Mouse (Mus musculus): ENCODE results near the gene Clic4.
"Not testable (repeated sequence)": the region's sequence is repeated elsewhere in the genome, so short reads cannot be mapped to it uniquely, and the experiment has no call there.

The Clic4 gene

DNA sequence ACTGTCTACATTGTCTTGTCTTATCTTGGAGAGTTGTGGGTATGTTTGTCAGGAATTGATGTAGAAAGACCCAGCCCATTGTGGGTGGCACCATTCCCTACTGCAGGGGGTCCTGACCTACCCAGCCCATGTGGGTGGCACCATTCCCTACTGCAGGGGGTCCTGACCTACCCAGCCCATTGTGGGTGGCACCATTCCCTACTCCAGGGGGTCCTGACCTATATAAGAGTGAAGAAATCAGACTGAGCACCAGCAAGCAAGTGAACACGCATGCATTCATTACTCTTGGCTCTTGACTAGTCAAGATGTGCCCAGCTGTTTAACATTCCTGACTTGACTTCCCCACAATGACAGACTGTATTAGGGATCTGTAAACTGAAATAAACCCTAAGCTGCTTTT lies 82.2 kb downstream of the Clic4 start:
- DNase-seq (ENCODE audit: low spot score in 2 of 2): no peak

- no peak for DNase-seq (ENCODE audit: low spot score in 2 of 2)
Measured at GRCm38 (mm10) chr4:135189452-135190008, 83.1 kb downstream of the Clic4 start.

DNA sequence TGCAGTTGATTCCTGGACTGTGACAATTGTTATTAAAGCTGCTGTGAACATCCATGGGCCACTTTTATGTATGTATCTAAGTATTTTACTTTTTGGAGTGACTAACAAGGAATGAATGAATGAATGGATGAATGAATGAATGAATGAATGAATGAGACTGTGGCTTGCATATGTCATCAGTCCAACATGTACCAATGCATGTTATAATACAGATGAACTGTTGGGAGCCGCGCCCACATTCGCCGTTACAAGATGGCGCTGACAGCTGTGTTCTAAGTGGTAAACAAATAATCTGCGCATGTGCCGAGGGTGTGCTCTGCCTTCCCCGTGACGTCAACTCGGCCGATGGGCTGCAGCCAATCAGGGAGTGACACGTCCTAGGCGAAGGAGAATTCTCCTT lies 88.3 kb downstream of the Clic4 start:
- not testable (repeated sequence) for DNase-seq (ENCODE audit: low spot score in 2 of 2)

DNA sequence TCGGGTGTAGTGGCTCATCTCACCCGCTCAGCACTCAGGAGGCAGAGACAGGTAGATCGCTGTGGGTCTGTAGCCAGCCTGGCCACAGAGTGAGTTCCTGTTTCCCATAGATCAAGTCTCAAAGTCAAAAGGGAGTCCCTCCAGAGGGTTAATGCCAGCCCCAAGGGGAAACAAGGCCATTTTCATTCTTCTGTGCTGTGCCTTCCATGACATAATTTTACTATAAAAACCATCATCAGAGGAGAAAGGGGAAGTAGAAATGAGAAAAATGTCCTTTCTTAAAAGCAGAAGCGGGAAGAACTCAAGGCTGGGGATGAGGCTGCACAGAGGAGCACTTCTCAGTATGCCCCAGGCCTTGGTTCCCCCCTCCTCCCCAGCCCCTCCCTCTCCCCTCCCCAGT lies 90.8 kb downstream of the Clic4 start:
- no peak for DNase-seq (ENCODE audit: low spot score in 2 of 2)

DNA sequence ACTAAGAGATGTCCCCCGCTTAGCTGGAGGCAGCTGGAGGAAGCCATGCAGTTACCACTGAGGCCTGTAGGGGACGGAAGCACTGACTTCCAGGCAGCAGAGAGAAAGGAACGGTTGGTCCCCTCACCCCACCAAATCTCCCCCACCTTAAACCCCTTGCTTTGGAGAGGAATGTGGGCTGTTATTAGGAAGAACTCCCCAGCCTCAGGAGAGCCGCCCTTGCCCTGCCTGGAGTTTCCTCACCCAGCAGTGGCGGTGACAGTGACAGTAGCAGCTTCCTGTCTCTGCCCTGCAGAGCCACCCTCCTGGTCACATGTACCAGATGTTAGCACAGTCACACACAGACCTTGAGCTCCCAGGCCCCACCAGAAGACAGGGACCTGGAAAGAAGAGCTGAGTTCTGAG lies 93.5 kb downstream of the Clic4 start:
- no peak for DNase-seq (ENCODE audit: low spot score in 2 of 2)

GRCm38 (mm10) chr4:135177568-135177967 lies 95.0 kb downstream of the Clic4 start:
- DNase-seq (ENCODE audit: low spot score in 2 of 2): no peak

DNA sequence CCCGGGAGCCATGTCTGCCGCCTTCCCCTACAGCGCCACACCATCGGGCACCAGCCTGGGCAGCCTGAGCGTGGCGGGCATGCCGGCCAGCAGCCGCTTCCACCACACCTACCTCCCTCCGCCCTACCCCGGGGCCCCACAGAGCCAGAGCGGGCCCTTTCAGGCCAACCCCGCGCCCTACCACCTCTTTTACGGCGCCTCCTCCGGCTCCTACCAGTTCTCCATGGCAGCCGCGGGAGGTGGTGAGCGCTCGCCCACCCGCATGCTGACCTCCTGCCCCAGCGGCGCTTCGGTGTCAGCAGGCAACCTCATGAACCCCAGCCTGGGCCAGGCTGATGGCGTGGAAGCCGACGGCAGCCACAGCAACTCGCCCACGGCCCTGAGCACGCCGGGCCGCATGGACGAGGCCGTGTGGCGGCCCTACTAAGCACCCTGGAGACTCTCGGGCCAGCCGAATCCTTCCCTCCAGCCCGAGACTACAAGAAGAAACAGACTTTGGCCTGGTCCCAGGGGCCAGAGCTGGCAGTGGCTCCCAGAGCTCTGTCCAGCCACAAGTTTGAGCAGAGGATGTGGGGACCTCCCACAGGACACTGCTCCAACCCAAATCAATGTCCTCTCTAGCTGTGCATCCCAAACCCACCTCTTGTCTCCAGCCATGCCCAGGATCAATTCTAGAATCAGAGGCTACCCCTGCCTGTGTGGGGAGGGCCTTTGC lies 97.1 kb downstream of the Clic4 start:
- no peak for DNase-seq (ENCODE audit: low spot score in 2 of 2)

DNA sequence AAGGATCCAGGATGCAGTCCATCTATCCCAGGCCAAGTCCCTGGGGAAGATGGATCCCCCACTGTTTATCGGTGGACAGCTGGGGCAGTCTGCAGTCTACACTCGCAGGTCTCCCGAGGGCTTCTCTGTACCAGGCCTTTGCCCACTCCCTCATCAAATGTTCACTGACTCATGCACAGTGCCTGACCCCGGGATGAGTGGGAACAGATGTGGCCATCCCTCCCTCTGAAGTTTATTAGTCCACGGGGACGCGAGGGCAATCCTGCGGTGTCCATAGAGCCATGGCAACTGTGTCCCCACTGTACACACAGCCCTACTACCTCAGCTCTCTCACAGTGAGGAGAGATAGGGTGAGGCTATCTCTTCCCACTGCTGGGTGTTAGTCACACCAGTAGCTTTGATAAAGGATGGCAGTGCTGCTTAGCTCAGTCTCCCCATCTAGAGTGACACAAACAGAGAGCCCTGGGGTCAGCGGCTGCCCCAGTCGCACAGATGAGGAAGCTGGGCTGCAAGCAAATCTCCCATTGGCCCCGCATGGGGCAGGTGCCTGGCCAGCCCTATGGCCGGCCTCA lies 101.2 kb downstream of the Clic4 start:
- no peak for DNase-seq (ENCODE audit: low spot score in 2 of 2)

GRCm38 (mm10) chr4:135169501-135169900 lies 103.1 kb downstream of the Clic4 start:
- DNase-seq (ENCODE audit: low spot score in 2 of 2): no peak

- DNase-seq (ENCODE audit: low spot score in 2 of 2): no peak
Measured at GRCm38 (mm10) chr4:135169096-135169495, 103.5 kb downstream of the Clic4 start.

DNA sequence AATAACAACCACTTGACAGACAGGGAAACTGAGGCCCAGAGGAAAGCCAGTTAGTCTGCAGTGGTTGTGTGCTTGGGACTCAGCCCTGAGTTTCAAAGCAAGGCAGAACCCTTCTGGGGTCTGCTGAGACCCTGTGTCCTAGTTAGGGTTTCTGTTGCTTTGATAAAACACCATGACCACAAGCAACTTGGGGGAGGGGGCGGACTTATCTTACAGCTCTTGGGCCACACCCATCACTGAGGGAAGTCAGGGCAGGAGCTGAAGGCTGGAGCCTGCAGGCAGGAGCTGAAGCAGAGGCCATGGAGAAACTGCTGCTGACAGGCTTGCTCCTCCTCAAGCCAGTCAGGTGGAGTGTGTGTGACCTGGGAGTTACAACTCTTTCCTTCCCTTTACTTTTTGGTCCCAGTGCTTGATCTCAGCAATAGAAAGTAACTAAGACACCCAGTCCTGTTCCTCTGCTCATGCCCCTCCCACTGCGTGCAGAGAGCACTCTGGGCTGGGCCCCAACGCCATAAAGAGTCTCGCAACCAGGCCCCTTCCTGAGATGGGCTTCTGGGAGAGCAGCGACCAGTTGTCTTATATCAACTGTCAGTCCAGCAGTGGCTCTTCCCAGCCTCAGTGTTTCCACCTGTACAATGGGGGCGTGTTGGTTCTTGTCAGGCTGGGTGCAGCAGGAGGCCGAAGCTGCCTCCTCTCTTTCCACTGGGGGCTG lies 104.6 kb downstream of the Clic4 start:
- no peak for DNase-seq (ENCODE audit: low spot score in 2 of 2)

DNA sequence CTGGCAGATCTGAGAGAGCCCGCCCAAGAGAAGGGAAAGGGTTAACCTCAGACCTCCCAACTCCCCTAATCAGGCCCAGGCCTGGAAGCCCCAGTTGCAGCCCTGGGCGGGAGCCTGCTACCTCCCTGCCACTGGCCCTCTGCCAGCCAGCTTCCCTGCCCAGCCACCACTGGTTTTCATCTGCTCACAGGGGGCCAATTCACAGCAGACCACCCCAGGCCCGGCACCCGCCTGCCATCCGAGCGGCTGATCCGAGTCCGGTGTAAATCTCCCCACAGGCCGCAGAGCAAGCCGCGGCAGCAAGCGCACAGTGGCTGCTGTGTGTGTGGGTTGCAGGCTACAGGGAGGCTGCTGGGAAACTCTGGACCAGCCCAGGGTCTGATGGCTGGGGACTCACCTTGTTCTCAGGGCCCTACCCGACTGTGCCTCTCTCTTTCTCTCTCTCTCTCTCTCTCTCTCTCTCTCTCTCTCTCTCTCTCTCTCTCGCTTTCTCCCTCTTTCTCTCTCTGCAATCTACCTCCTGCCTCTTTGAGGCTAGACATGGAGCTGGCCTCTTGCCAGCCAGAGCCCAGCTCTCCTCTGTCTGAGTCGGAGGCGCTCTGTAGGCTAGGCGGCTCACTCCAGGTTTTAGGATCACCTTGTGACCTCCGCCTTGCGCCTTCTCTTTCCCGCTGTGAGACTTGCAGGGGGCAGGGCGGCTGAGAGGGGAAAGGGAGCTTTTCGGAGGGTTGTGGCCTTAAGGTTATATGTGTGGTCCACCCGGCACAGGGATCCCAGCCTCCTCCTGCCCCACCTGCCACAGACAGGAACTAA lies 106.0 kb downstream of the Clic4 start:
- DNase-seq (ENCODE audit: low spot score in 2 of 2): no peak

DNA sequence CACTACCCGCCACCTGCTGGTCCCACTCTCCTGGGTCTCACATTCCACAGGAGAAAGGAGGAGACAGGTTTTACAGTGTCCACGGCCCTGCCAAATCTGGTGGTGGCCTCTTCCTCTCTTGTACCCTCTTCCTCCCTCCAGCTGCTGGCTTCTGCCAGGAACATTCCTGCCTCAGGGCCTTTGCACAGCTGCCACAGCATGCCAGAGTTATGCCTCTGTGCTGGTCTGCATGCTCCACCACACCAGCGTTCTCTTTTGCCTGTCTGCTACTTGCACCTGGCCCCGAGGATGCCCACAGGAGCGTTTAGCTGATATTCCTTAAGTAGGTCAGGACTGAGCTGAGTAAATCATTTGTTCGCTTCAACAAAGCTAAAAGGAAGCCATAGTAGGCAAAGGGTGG lies 106.9 kb downstream of the Clic4 start:
- DNase-seq (ENCODE audit: low spot score in 2 of 2): no peak

Data from frontal cortex, postnatal 25 days (tissue).